Mouse (Mus musculus): ENCODE measurements around the gene Creg1. TPM values are rescaled to one million over a fixed set of nuclear protein-coding genes. Genes with fewer than 3 reads are reported as not detected.

Gene Creg1
- polyA plus RNA-seq (2015; fragmentation: Nextera tagmentation; extraction: Ambion mirVana): 32.7 and 34.1 TPM in 2 replicates

GRCm38 (mm10) chr1:165763635-165764372, at the start of gene Creg1:
Creg1 (plus strand) TSS chr1:165763746.
- H3K4me2 ChIP-seq: peak within 1 kb of the TSS; percentile 93
- H3K9me3 ChIP-seq: no peaks in the 10 kb centered on the region
- H3K27me3 ChIP-seq: peaks cover 16% of the 10 kb centered on the region; the same call in 1 of the 2 replicates
- WGBS: under 1% methylated on average over 57 of the region's 57 CpGs
- peak; percentile 99 for ATAC-seq (ENCODE audit: low FRiP score, low read depth)
- peak within 1 kb of the TSS; percentile 84 for H3K4me3 ChIP-seq
- peaks cover 19% of the 10 kb centered on the region for H3K4me1 ChIP-seq (replicated peaks)
- H3K36me3 ChIP-seq: no peaks in the 10 kb centered on the region
- peak within 1 kb of the TSS; percentile 68; the same call in 1 of the 2 replicates for H3K27ac ChIP-seq (replicated peaks)
- peak within 1 kb of the TSS; percentile 78 for H3K9ac ChIP-seq

GRCm38 (mm10) chr1:165713798-165714197, 49.7 kb upstream of the Creg1 start:
- 80% methylated on average over 5 of the region's 5 CpGs for WGBS
- no peak overlapping the region for H3K27ac ChIP-seq (replicated peaks)
- no peak overlapping the region for H3K4me2 ChIP-seq
- H3K9ac ChIP-seq: no peak overlapping the region
- H3K4me1 ChIP-seq (replicated peaks): 0 out of 2 replicates have a peak, but pooled peaks cover under 1% of the 10 kb centered on the region
- no peak overlapping the region for H3K4me3 ChIP-seq
- no peaks in the 10 kb centered on the region for H3K36me3 ChIP-seq
- ATAC-seq (ENCODE audit: low FRiP score, low read depth): no peak
- H3K9me3 ChIP-seq: no peaks in the 10 kb centered on the region
- 0 out of 2 replicates have a peak, but pooled peaks cover 5% of the 10 kb centered on the region for H3K27me3 ChIP-seq

- Histone ChIP-seq H3K4me1 (replicated peaks) (no peaks in the 10 kb centered on the region), H3K27me3 (no peaks in the 10 kb centered on the region), H3K36me3 (no peaks in the 10 kb centered on the region), H3K27ac (replicated peaks) (no peak overlapping the region), H3K4me3 (no peak overlapping the region), H3K9me3 (no peaks in the 10 kb centered on the region), H3K4me2 (no peak overlapping the region), H3K9ac (no peak overlapping the region)
- WGBS: 88% methylated on average over 4 of the region's 4 CpGs
- ATAC-seq (ENCODE audit: low FRiP score, low read depth): no peak
These were observed 47.1 kb upstream of the Creg1 start for GRCm38 (mm10) chr1:165716426-165716825.

- no peak overlapping the region for H3K9ac ChIP-seq
- H3K27me3 ChIP-seq: no peaks in the 10 kb centered on the region
- H3K36me3 ChIP-seq: no peaks in the 10 kb centered on the region
- H3K27ac ChIP-seq (replicated peaks): peak overlapping the region; percentile 40; the same call in 1 of the 2 replicates
- 61% methylated on average over 11 of the region's 11 CpGs for WGBS
- H3K4me1 ChIP-seq (replicated peaks): no peaks in the 10 kb centered on the region
- H3K4me2 ChIP-seq: no peak overlapping the region
- H3K4me3 ChIP-seq: no peak overlapping the region
- no peaks in the 10 kb centered on the region for H3K9me3 ChIP-seq
- ATAC-seq (ENCODE audit: low FRiP score, low read depth): no peak
These were observed 45.6 kb upstream of the Creg1 start for GRCm38 (mm10) chr1:165717711-165718542.

- WGBS: 79% methylated on average over 15 of the region's 15 CpGs
- H3K9me3 ChIP-seq: no peaks in the 10 kb centered on the region
- no peaks in the 10 kb centered on the region for H3K27me3 ChIP-seq
- H3K4me1 ChIP-seq (replicated peaks): no peaks in the 10 kb centered on the region
- H3K4me2 ChIP-seq: no peak overlapping the region
- H3K9ac ChIP-seq: no peak overlapping the region
- no peaks in the 10 kb centered on the region for H3K36me3 ChIP-seq
- H3K27ac ChIP-seq (replicated peaks): peak overlapping the region; percentile 40; the same call in 1 of the 2 replicates
- no peak overlapping the region for H3K4me3 ChIP-seq
- no peak for ATAC-seq (ENCODE audit: low FRiP score, low read depth)
These were observed 44.9 kb upstream of the Creg1 start for GRCm38 (mm10) chr1:165718543-165719105.

GRCm38 (mm10) chr1:165722531-165723123, 40.9 kb upstream of the Creg1 start:
- Histone ChIP-seq H3K4me1 (replicated peaks) (no peaks in the 10 kb centered on the region), H3K4me3 (no peak overlapping the region), H3K9ac (no peak overlapping the region), H3K27ac (replicated peaks) (no peak overlapping the region), H3K27me3 (no peaks in the 10 kb centered on the region), H3K36me3 (no peaks in the 10 kb centered on the region), H3K4me2 (no peak overlapping the region), H3K9me3 (no peaks in the 10 kb centered on the region)
- 91% methylated on average over 9 of the region's 9 CpGs for whole genome bisulfite sequencing
- no peak for ATAC-seq (ENCODE audit: low FRiP score, low read depth)

- no peak overlapping the region for H3K4me2 ChIP-seq
- H3K27me3 ChIP-seq: no peaks in the 10 kb centered on the region
- no peak for ATAC-seq (ENCODE audit: low FRiP score, low read depth)
- WGBS: 51% methylated on average over 11 of the region's 11 CpGs
- no peaks in the 10 kb centered on the region for H3K4me1 ChIP-seq (replicated peaks)
- no peaks in the 10 kb centered on the region for H3K9me3 ChIP-seq
- H3K36me3 ChIP-seq: no peaks in the 10 kb centered on the region
- no peak overlapping the region for H3K4me3 ChIP-seq
- no peak overlapping the region for H3K9ac ChIP-seq
- H3K27ac ChIP-seq (replicated peaks): no peak overlapping the region; the same call in 1 of the 2 replicates
These were observed 39.1 kb upstream of the Creg1 start for GRCm38 (mm10) chr1:165724219-165725033.

- no peak overlapping the region for H3K4me2 ChIP-seq
- H3K9me3 ChIP-seq: no peaks in the 10 kb centered on the region
- H3K9ac ChIP-seq: no peak overlapping the region
- ATAC-seq (ENCODE audit: low FRiP score, low read depth): no peak
- H3K4me3 ChIP-seq: no peak overlapping the region
- H3K4me1 ChIP-seq (replicated peaks): no peaks in the 10 kb centered on the region
- no peaks in the 10 kb centered on the region for H3K36me3 ChIP-seq
- no peak overlapping the region; the same call in 1 of the 2 replicates for H3K27ac ChIP-seq (replicated peaks)
- H3K27me3 ChIP-seq: no peaks in the 10 kb centered on the region
- WGBS: 72% methylated on average over 4 of the region's 4 CpGs
These were observed 38.4 kb upstream of the Creg1 start for GRCm38 (mm10) chr1:165725039-165725644.

- H3K27me3 ChIP-seq: no peaks in the 10 kb centered on the region
- H3K4me2 ChIP-seq: no peak overlapping the region
- 23% methylated on average over 1 of the region's 1 CpGs for WGBS
- no peaks in the 10 kb centered on the region for H3K36me3 ChIP-seq
- H3K4me1 ChIP-seq (replicated peaks): no peaks in the 10 kb centered on the region
- H3K27ac ChIP-seq (replicated peaks): no peak overlapping the region
- H3K9me3 ChIP-seq: no peaks in the 10 kb centered on the region
- no peak overlapping the region for H3K9ac ChIP-seq
- H3K4me3 ChIP-seq: no peak overlapping the region
- ATAC-seq (ENCODE audit: low FRiP score, low read depth): 0 out of 2 replicates have a peak, but pooled peaks have one; percentile 42
These were observed 36.6 kb upstream of the Creg1 start for GRCm38 (mm10) chr1:165726986-165727385.

GRCm38 (mm10) chr1:165728057-165728639, 35.4 kb upstream of the Creg1 start:
- Histone ChIP-seq H3K9me3 (no peaks in the 10 kb centered on the region), H3K27me3 (no peaks in the 10 kb centered on the region), H3K9ac (no peak overlapping the region), H3K27ac (replicated peaks) (no peak overlapping the region), H3K36me3 (no peaks in the 10 kb centered on the region), H3K4me3 (no peak overlapping the region), H3K4me1 (replicated peaks) (no peaks in the 10 kb centered on the region), H3K4me2 (no peak overlapping the region)
- WGBS: 90% methylated on average over 3 of the region's 3 CpGs
- ATAC-seq (ENCODE audit: low FRiP score, low read depth): no peak
